Mouse (Mus musculus) cortical plate, adult 2 months (tissue): ENCODE results near the gene Gm42791. TPM values are rescaled to one million over a fixed set of nuclear protein-coding genes. Genes with fewer than 3 reads are reported as not detected.

Experiments used
- H3K27ac ChIP-seq: fragments of 200-500 bp; 2 replicates; pipeline ENCODE4 v1.5.1; 2012; ENCODE audit warnings: low read length, control low read depth, inconsistent platforms; ENCODE audit not compliant: insufficient read depth
- H3K4me1 ChIP-seq: fragments of 200-500 bp; 2 replicates; pipeline ENCODE4 v1.6.1; 2011; ENCODE audit warnings: low read length; ENCODE audit not compliant: control insufficient read depth, insufficient read depth
- H3K4me3 ChIP-seq: fragments of 200-500 bp; 2 replicates; pipeline ENCODE4 v1.5.1; 2011; ENCODE audit warnings: mild to moderate bottlenecking, low read length, control low read depth; ENCODE audit not compliant: insufficient read depth
- CTCF ChIP-seq: fragments of 200-500 bp; IDR thresholded peaks from 2 replicates; pipeline ENCODE4 v1.5.1; 2011; ENCODE audit warnings: mild to moderate bottlenecking, control low read depth, low read length; ENCODE audit not compliant: insufficient read depth; ENCODE audit errors: extremely low read depth
- POLR2A ChIP-seq: fragments of 200-500 bp; IDR thresholded peaks from 2 replicates; pipeline ENCODE4 v1.6.1; 2011; ENCODE audit warnings: mild to moderate bottlenecking, low read length, control low read depth; ENCODE audit not compliant: insufficient read depth; ENCODE audit errors: extremely low read depth
- polyA plus RNA-seq: library from polyadenylated mRNA; depleted of rRNA; stranded (reverse); fragments of >200 nt; gene quantifications from 2 replicates; pipeline ENCODE4 v1.2.3, GENCODE M21; 2012

Gm42791 gene
- polyA plus RNA-seq, 1 experiment, result not detected

- Histone ChIP-seq H3K27ac (no peak overlapping the region), H3K4me1 (no peaks in the 10 kb centered on the region), H3K4me3 (no peak overlapping the region)
- TF ChIP-seq CTCF (no peak), POLR2A (no peak)
These were observed 11.3 kb downstream of the Gm42791 start for GRCm38 (mm10) chr5:148983696-148984095.

- H3K4me1 ChIP-seq, result no peaks in the 10 kb centered on the region
- TF ChIP-seq CTCF (no peak), POLR2A (no peak)
- no peak overlapping the region for H3K4me3 ChIP-seq
- H3K27ac ChIP-seq, result no peak overlapping the region
These were observed 11.8 kb downstream of the Gm42791 start for GRCm38 (mm10) chr5:148983108-148983664.

GRCm38 (mm10) chr5:148982396-148982795 lies 12.6 kb downstream of the Gm42791 start:
- Histone ChIP-seq H3K4me3 (no peak overlapping the region), H3K4me1 (no peaks in the 10 kb centered on the region), H3K27ac (no peak overlapping the region)
- TF ChIP-seq CTCF (no peak), POLR2A (no peak)

GRCm38 (mm10) chr5:148980607-148981006 lies 14.3 kb downstream of the Gm42791 start:
- H3K4me1 ChIP-seq, result no peaks in the 10 kb centered on the region
- no peak overlapping the region for H3K27ac ChIP-seq
- TF ChIP-seq POLR2A (no peak), CTCF (no peak)
- no peak overlapping the region for H3K4me3 ChIP-seq

- H3K4me3 ChIP-seq, result no peak overlapping the region
- no peaks in the 10 kb centered on the region for H3K4me1 ChIP-seq
- TF ChIP-seq CTCF, result no peak
- TF ChIP-seq POLR2A, result no peak
- no peak overlapping the region for H3K27ac ChIP-seq
These were observed 16.3 kb downstream of the Gm42791 start for GRCm38 (mm10) chr5:148978458-148979165.

GRCm38 (mm10) chr5:148977698-148978457 lies 17.1 kb downstream of the Gm42791 start:
- H3K27ac ChIP-seq, result no peak overlapping the region

GRCm38 (mm10) chr5:148976876-148977275 lies 18.1 kb downstream of the Gm42791 start:
- H3K4me1 ChIP-seq, result peaks cover 3% of the 10 kb centered on the region; the same call in 1 of the 2 replicates
- TF ChIP-seq CTCF (no peak), POLR2A (no peak)
- H3K4me3 ChIP-seq, result no peak overlapping the region
- H3K27ac ChIP-seq, result no peak overlapping the region

More at GRCm38 (mm10) chr5:148977698-148978457, 17.1 kb downstream of the Gm42791 start:
- no peak overlapping the region for H3K4me3 ChIP-seq
- peaks cover 1% of the 10 kb centered on the region; the same call in 1 of the 2 replicates for H3K4me1 ChIP-seq
- no peak for TF ChIP-seq POLR2A
- no peak for TF ChIP-seq CTCF

GRCm38 (mm10) chr5:148975035-148975434 lies 19.9 kb downstream of the Gm42791 start:
- no peak overlapping the region for H3K27ac ChIP-seq
- TF ChIP-seq POLR2A, result no peak
- no peak for TF ChIP-seq CTCF
- no peak overlapping the region for H3K4me3 ChIP-seq
- H3K4me1 ChIP-seq, result peaks cover 3% of the 10 kb centered on the region; the same call in 1 of the 2 replicates

- no peak overlapping the region for H3K4me3 ChIP-seq
- H3K4me1 ChIP-seq, result peaks cover 3% of the 10 kb centered on the region; the same call in 1 of the 2 replicates
- no peak overlapping the region for H3K27ac ChIP-seq
- TF ChIP-seq POLR2A (no peak), CTCF (no peak)
These were observed 21.8 kb downstream of the Gm42791 start for GRCm38 (mm10) chr5:148973019-148973668.
